Mouse (Mus musculus): ENCODE data around the gene Flt3.

- TF ChIP-seq CTCF (IDR thresholded peaks at IDR 0.05; ENCODE audit: borderline replicate concordance, insufficient read depth, low read length) = no peak
- TF ChIP-seq POLR2A (IDR thresholded peaks at IDR 0.05; ENCODE audit: low read depth, low read length) = no peak
Measured at GRCm38 (mm10) chr5:147322183-147322582, 78.1 kb downstream of the Flt3 start, which contains the start of gene Urad.

All from embryonic fibroblast, embryonic 13.5 days (primary cell).